Mouse (Mus musculus): ENCODE data around the gene Aox3. TPM values are rescaled to one million over a fixed set of nuclear protein-coding genes. Genes with fewer than 3 reads are reported as not detected.

Gene Aox3
- not detected in 2 replicates for total RNA-seq (2015; ENCODE audit: low replicate concordance)
- not detected in 2 replicates for total RNA-seq (2017; ENCODE audit: low replicate concordance)

GRCm38 (mm10) chr1:58112880-58113279 lies at the start of gene Aox3:
TSS of gene Aox3 (plus strand) at chr1:58113130.
- no peak for ATAC-seq (replicated peaks; ENCODE audit: low FRiP score, poor library complexity, severe bottlenecking)

GRCm38 (mm10) chr1:58065151-58065550 lies 47.8 kb upstream of the Aox3 start:
- ATAC-seq (replicated peaks; ENCODE audit: low FRiP score, poor library complexity, severe bottlenecking), result no peak

- no peak for ATAC-seq (replicated peaks; ENCODE audit: low FRiP score, poor library complexity, severe bottlenecking)
Measured at GRCm38 (mm10) chr1:58065606-58066005, 47.3 kb upstream of the Aox3 start.

GRCm38 (mm10) chr1:58069181-58069580 lies 43.7 kb upstream of the Aox3 start:
- ATAC-seq (replicated peaks; ENCODE audit: low FRiP score, poor library complexity, severe bottlenecking), result no peak

GRCm38 (mm10) chr1:58070091-58070490 lies 42.8 kb upstream of the Aox3 start:
- ATAC-seq (replicated peaks; ENCODE audit: low FRiP score, poor library complexity, severe bottlenecking), result no peak

- ATAC-seq (replicated peaks; ENCODE audit: low FRiP score, poor library complexity, severe bottlenecking), result no peak
Measured at GRCm38 (mm10) chr1:58071006-58071405, 41.9 kb upstream of the Aox3 start.

GRCm38 (mm10) chr1:58071509-58071908 lies 41.4 kb upstream of the Aox3 start:
- ATAC-seq (replicated peaks; ENCODE audit: low FRiP score, poor library complexity, severe bottlenecking), result no peak

GRCm38 (mm10) chr1:58072416-58072815 lies 40.5 kb upstream of the Aox3 start:
- no peak for ATAC-seq (replicated peaks; ENCODE audit: low FRiP score, poor library complexity, severe bottlenecking)

- ATAC-seq (replicated peaks; ENCODE audit: low FRiP score, poor library complexity, severe bottlenecking), result no peak
Measured at GRCm38 (mm10) chr1:58072991-58073730, 39.8 kb upstream of the Aox3 start.

- no peak for ATAC-seq (replicated peaks; ENCODE audit: low FRiP score, poor library complexity, severe bottlenecking)
Measured at GRCm38 (mm10) chr1:58074266-58074665, 38.7 kb upstream of the Aox3 start.

GRCm38 (mm10) chr1:58077882-58078281 lies 35.0 kb upstream of the Aox3 start:
- no peak for ATAC-seq (replicated peaks; ENCODE audit: low FRiP score, poor library complexity, severe bottlenecking)

GRCm38 (mm10) chr1:58078390-58078789 lies 34.5 kb upstream of the Aox3 start:
- ATAC-seq (replicated peaks; ENCODE audit: low FRiP score, poor library complexity, severe bottlenecking), result no peak

- no peak for ATAC-seq (replicated peaks; ENCODE audit: low FRiP score, poor library complexity, severe bottlenecking)
Measured at GRCm38 (mm10) chr1:58079689-58080088, 33.2 kb upstream of the Aox3 start.

- no peak for ATAC-seq (replicated peaks; ENCODE audit: low FRiP score, poor library complexity, severe bottlenecking)
Measured at GRCm38 (mm10) chr1:58080446-58080845, 32.5 kb upstream of the Aox3 start.

- ATAC-seq (replicated peaks; ENCODE audit: low FRiP score, poor library complexity, severe bottlenecking), result no peak
Measured at GRCm38 (mm10) chr1:58081356-58081755, 31.6 kb upstream of the Aox3 start.

GRCm38 (mm10) chr1:58089316-58089715 lies 23.6 kb upstream of the Aox3 start:
- ATAC-seq (replicated peaks; ENCODE audit: low FRiP score, poor library complexity, severe bottlenecking), result no peak

- no peak for ATAC-seq (replicated peaks; ENCODE audit: low FRiP score, poor library complexity, severe bottlenecking)
Measured at GRCm38 (mm10) chr1:58090191-58090590, 22.7 kb upstream of the Aox3 start.

- ATAC-seq (replicated peaks; ENCODE audit: low FRiP score, poor library complexity, severe bottlenecking), result no peak
Measured at GRCm38 (mm10) chr1:58091213-58091612, 21.7 kb upstream of the Aox3 start.

- no peak for ATAC-seq (replicated peaks; ENCODE audit: low FRiP score, poor library complexity, severe bottlenecking)
Measured at GRCm38 (mm10) chr1:58091992-58092560, 20.9 kb upstream of the Aox3 start.

GRCm38 (mm10) chr1:58097338-58097737 lies 15.6 kb upstream of the Aox3 start:
- no peak for ATAC-seq (replicated peaks; ENCODE audit: low FRiP score, poor library complexity, severe bottlenecking)

- no peak for ATAC-seq (replicated peaks; ENCODE audit: low FRiP score, poor library complexity, severe bottlenecking)
Measured at GRCm38 (mm10) chr1:58099119-58099518, 13.8 kb upstream of the Aox3 start.
